In the genomic region with DNA sequence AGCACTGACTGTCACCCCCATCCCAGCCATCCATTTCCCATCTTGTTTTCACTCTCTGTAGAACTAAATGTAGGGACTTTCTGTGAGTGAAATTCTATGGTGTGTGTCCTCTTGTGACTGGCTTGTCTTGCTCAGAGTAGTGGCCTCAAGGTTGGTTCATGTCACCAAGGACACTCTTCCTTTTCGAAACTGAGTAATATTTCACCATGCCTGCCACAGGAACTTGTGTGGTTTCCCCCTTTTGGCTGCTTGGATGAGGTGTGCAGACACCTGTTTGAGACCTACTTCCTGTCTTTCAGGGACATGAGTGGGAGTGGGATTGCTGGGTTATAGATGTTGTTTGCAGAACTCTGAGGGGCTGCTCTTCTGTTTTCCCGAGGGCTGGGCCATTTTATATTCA, we compare ENCODE assay signal across 20 mouse cellular contexts.
"Had no signal": no experiment of that assay in that cellular context is flagged by ENCODE, and none has a peak within 500 bp of the region (broad histone marks: within the 10 kb centered on the region; RNA-seq: fewer than 3 reads in every experiment).

No protein-coding gene starts in this region.

- DNase-seq: kidney, adult 8-10 months; kidney, postnatal 14 days; kidney, postnatal 4 days; lung, adult 18-20 months; lung, postnatal 10 days; lung, postnatal 36 days; retina, postnatal 1 day; right cerebral cortex, postnatal 25 days; spleen, adult 18-20 months; thymus, postnatal 25 days had no signal

- H3K4me2 ChIP-seq: liver, embryonic 11.5 days; lung, embryonic 15.5 days; midbrain, embryonic 12.5 days; midbrain, embryonic 15.5 days; neural tube, embryonic 12.5 days; neural tube, embryonic 15.5 days; stomach, embryonic 15.5 days had no signal

- H3K9me3 ChIP-seq: lung, embryonic 15.5 days; midbrain, embryonic 12.5 days; midbrain, embryonic 15.5 days; neural tube, embryonic 12.5 days; neural tube, embryonic 15.5 days; stomach, embryonic 15.5 days had no signal

- H3K27me3 ChIP-seq: lung, embryonic 15.5 days; midbrain, embryonic 12.5 days; midbrain, embryonic 15.5 days; neural tube, embryonic 12.5 days; neural tube, embryonic 15.5 days; stomach, embryonic 15.5 days had no signal

- H3K4me3 ChIP-seq: left cerebral cortex, adult 2 months; lung, embryonic 15.5 days; midbrain, embryonic 12.5 days; midbrain, embryonic 15.5 days; neural tube, embryonic 12.5 days; neural tube, embryonic 15.5 days; stomach, embryonic 15.5 days had no signal

- H3K27ac ChIP-seq: left cerebral cortex, adult 2 months; liver, embryonic 14.5 days; lung, embryonic 15.5 days; midbrain, embryonic 12.5 days; midbrain, embryonic 15.5 days; neural tube, embryonic 12.5 days; neural tube, embryonic 15.5 days; stomach, embryonic 15.5 days had no signal

- H3K36me3 ChIP-seq: lung, embryonic 15.5 days; midbrain, embryonic 12.5 days; midbrain, embryonic 15.5 days; neural tube, embryonic 12.5 days; neural tube, embryonic 15.5 days; stomach, embryonic 15.5 days had no signal

- ATAC-seq: intestine, postnatal 0 days; midbrain, embryonic 15.5 days had no signal

- H3K9ac ChIP-seq: liver, embryonic 14.5 days; lung, embryonic 15.5 days; midbrain, embryonic 12.5 days; midbrain, embryonic 15.5 days; neural tube, embryonic 12.5 days; neural tube, embryonic 15.5 days; stomach, embryonic 15.5 days had no signal

- H3K4me1 ChIP-seq: lung, embryonic 15.5 days; midbrain, embryonic 12.5 days; midbrain, embryonic 15.5 days; neural tube, embryonic 15.5 days; stomach, embryonic 15.5 days had no signal
